Mouse (Mus musculus): ENCODE results near the gene B4galnt1.

DNA sequence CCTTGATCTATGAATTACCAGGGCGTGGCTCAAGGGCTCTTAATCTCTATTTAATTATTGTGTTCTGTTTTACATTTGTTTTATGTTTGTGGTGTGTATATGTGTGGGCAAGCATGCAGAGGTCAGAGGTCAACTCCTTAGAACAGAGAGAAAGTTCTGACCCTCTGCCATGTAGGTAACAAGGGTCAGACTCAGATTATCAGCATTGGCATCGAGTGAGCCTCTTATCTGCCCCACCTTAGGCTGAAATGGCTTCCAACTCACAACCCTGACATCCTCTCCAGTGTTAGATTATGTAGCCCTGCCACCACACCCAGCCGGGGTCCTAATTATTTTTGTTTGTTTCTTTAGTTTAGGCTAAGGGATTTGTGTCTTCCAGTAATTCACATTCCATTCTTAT, 6.6 kb upstream of the B4galnt1 start:
- TF ChIP-seq CTCF (IDR thresholded peaks at IDR 0.05; ENCODE audit: low read depth) (no peak), EP300 (optimal IDR thresholded peaks at IDR 0.05) (no peak)

All from stomach, postnatal 0 days (tissue).